Mouse (Mus musculus): Measurements from ENCODE around the gene Armc7.

DNA sequence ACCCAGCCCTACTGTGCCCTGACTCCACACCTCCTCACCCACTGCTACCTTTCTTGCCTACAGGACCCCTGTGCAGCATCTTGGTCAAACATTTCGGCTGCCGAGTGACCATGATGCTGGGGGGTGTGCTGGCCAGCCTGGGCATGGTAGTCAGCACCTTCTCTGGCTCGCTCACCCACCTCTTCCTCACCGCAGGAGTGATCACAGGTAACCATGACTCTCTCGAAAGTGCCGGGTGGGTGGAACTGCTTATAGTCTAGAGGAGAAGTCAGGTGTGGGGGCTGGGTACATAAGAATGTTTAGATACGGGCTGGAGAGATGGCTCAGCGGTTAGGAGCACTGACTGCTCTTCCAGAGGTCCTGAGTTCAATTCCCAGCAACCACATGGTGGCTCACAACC is 10.6 kb upstream of the Armc7 start:
- no peak for TF ChIP-seq POLR2A (IDR thresholded peaks at IDR 0.05; ENCODE audit: borderline replicate concordance, low read depth, low read length)
- no peak for TF ChIP-seq CTCF (IDR thresholded peaks at IDR 0.05; ENCODE audit: low read depth, low read length)
